7 mouse cellular contexts compared by ENCODE assay signal in the genomic region with DNA sequence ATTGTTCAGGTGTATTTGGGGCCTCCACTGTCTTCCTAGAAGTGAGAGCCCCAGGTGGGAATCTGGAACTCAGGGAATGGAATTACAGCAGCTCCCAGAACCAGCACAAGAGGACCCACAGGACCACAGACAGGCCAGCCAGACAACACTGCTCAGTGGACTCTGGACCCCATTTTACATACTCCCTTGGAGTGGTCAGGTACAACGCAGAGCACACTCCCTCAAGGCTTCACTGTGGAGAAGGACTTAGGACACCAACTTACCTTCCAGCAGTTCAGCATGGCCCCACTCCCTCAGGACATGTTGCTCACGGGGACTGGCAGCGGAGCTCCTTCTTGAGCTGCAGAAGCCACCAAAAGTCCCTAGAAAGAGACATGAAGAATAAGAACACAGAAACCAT. TPM values are rescaled to one million over a fixed set of nuclear protein-coding genes. Genes with fewer than 3 reads are reported as not detected.
DNase-seq lines count a peak whose midpoint lies in the region; ATAC-seq and TF ChIP-seq lines count a peak whose summit lies in the region.

No protein-coding gene starts in this region.

- H3K36me3 ChIP-seq in C2C12 (ENCODE audit: control insufficient read depth, insufficient read depth) (peaks cover 34% of the 10 kb centered on the region), E14TG2a.4 (ENCODE audit: insufficient read depth, low read length) (peaks cover 49% of the 10 kb centered on the region)
- peaks cover 41% of the 10 kb centered on the region for H3K36me3 ChIP-seq in hindbrain, embryonic 12.5 days
- peaks cover 38% of the 10 kb centered on the region for H3K36me3 ChIP-seq in liver, embryonic 13.5 days

- H3K9ac ChIP-seq in hindbrain, embryonic 12.5 days, result no peak overlapping the region
- peak overlapping the region; percentile 80 for H3K9ac ChIP-seq in liver, embryonic 13.5 days

- peak overlapping the region; percentile 67 for H3K4me2 ChIP-seq in hindbrain, embryonic 12.5 days (replicated peaks)
- peak overlapping the region; percentile 83 for H3K4me2 ChIP-seq in liver, embryonic 13.5 days

- no peak for ATAC-seq in hindbrain, embryonic 12.5 days (ENCODE audit: low FRiP score)
- no peak for ATAC-seq in liver, embryonic 13.5 days (ENCODE audit: low read depth)
- no peak for ATAC-seq in monocyte, adult 5-6 weeks (replicated peaks; ENCODE audit: insufficient number of reproducible peaks, low FRiP score, low TSS enrichment, poor library complexity, severe bottlenecking)

- H3K9me3 ChIP-seq in E14TG2a.4 (ENCODE audit: low read length), result peaks cover 28% of the 10 kb centered on the region
- peaks cover 7% of the 10 kb centered on the region for H3K9me3 ChIP-seq in hindbrain, embryonic 12.5 days (replicated peaks)
- H3K9me3 ChIP-seq in liver, embryonic 13.5 days (replicated peaks), result no peaks in the 10 kb centered on the region

- peaks cover 7% of the 10 kb centered on the region for H3K79me3 ChIP-seq in C2C12 (ENCODE audit: low read depth)

- H3K4me3 ChIP-seq in C2C12 (ENCODE audit: insufficient read depth, poor library complexity, severe bottlenecking) (peak overlapping the region; percentile 43), E14TG2a.4 (replicated peaks; ENCODE audit: low read length) (peak overlapping the region; percentile 89)
- no peak overlapping the region for H3K4me3 ChIP-seq in hindbrain, embryonic 12.5 days
- H3K4me3 ChIP-seq in liver, embryonic 13.5 days (replicated peaks), result peak overlapping the region; percentile 73

- H3K27me3 ChIP-seq in C2C12 (ENCODE audit: control insufficient read depth, insufficient read depth, insufficient read length), result no peaks in the 10 kb centered on the region
- no peaks in the 10 kb centered on the region for H3K27me3 ChIP-seq in E14TG2a.4 (ENCODE audit: insufficient read depth, low read length)
- H3K27me3 ChIP-seq in hindbrain, embryonic 12.5 days, result no peaks in the 10 kb centered on the region
- H3K27me3 ChIP-seq in liver, embryonic 13.5 days, result no peaks in the 10 kb centered on the region

- peaks cover 44% of the 10 kb centered on the region for H3K4me1 ChIP-seq in E14TG2a.4 (replicated peaks; ENCODE audit: low read depth, low read length)
- H3K4me1 ChIP-seq in hindbrain, embryonic 12.5 days, result peaks cover 11% of the 10 kb centered on the region
- peaks cover 36% of the 10 kb centered on the region for H3K4me1 ChIP-seq in liver, embryonic 13.5 days (replicated peaks)

- no peak overlapping the region for H3K27ac ChIP-seq in hindbrain, embryonic 12.5 days
- H3K27ac ChIP-seq in liver, embryonic 13.5 days, result no peak overlapping the region; the same call in 1 of the 2 replicates

- peaks cover 14% of the 10 kb centered on the region for H3K79me2 ChIP-seq in C2C12 (ENCODE audit: control insufficient read depth, insufficient read depth)

- DNase-seq in liver, embryonic 13.5 days, result no peak
- no peak for DNase-seq in adrenal gland, postnatal 14 days
- no peak for DNase-seq in right cerebral cortex, postnatal 10 days (ENCODE audit: low spot score in 2 of 2)

- TF ChIP-seq CTCF in C2C12 (IDR thresholded peaks at IDR 0.05; ENCODE audit: control insufficient read depth, insufficient read depth, insufficient read length) (no peak), E14TG2a.4 (conservative IDR thresholded peaks at IDR 0.05; ENCODE audit: low read length) (no peak)

- no peak overlapping the region for H3ac ChIP-seq in C2C12 (ENCODE audit: control insufficient read depth, insufficient read length, low read depth)

- 92% methylated on average over 3 of the region's 3 CpGs for WGBS in hindbrain, embryonic 12.5 days
- 87% methylated on average over 3 of the region's 3 CpGs for WGBS in liver, embryonic 13.5 days (ENCODE audit: insufficient replicate concordance)

TF ChIP-seq in C2C12, 6 proteins besides CTCF, POLR2A, EP300 and RAD21:
- TF ChIP-seq MYOG (IDR thresholded peaks at IDR 0.05; ENCODE audit: control insufficient read depth, extremely low read depth, insufficient read length) (no peak), USF1 (IDR thresholded peaks at IDR 0.05; ENCODE audit: low read depth) (no peak), MAX (IDR thresholded peaks at IDR 0.05) (no peak), MYOD1 (IDR thresholded peaks at IDR 0.05; ENCODE audit: control insufficient read depth, insufficient read length, low read depth) (no peak), FOSL1 (IDR thresholded peaks at IDR 0.05; ENCODE audit: insufficient read depth, low read length, poor library complexity, severe bottlenecking) (no peak), CEBPB (IDR thresholded peaks at IDR 0.05; ENCODE audit: low read depth) (no peak)

RNA-seq across cellular contexts. Expression of a gene that starts 1.0 kb away (rescaled TPM):
- polyA plus RNA-seq in C2C12 (2012; fragmentation: generic; extraction: Trizol), result 56.5 TPM
- 42.7 and 47.5 TPM in 2 replicates for polyA plus RNA-seq in hindbrain, embryonic 12.5 days (2016; fragmentation: Nextera tagmentation; extraction: Ambion mirVana)
- polyA plus RNA-seq in liver, embryonic 13.5 days (2015; fragmentation: Nextera tagmentation; extraction: Ambion mirVana), result 20.0 and 20.8 TPM in 2 replicates
- 59.2 and 65.4 TPM in 2 replicates for total RNA-seq in adrenal gland, postnatal 14 days (2021)
- total RNA-seq in monocyte, adult 5-6 weeks (2017), result 8.3 to 15.9 TPM (median 10.4 TPM) in 3 replicates

RNA-seq across cellular contexts. Expression of a gene that starts 9.5 kb away (rescaled TPM):
- polyA plus RNA-seq in C2C12 (2012; fragmentation: generic; extraction: Trizol), result 0.29 TPM
- polyA plus RNA-seq in hindbrain, embryonic 12.5 days (2016; fragmentation: Nextera tagmentation; extraction: Ambion mirVana), result 0.42 and 0.72 TPM in 2 replicates
- polyA plus RNA-seq in liver, embryonic 13.5 days (2015; fragmentation: Nextera tagmentation; extraction: Ambion mirVana), result not detected in 2 replicates
- total RNA-seq in adrenal gland, postnatal 14 days (2021), result not detected in 2 replicates
- total RNA-seq in monocyte, adult 5-6 weeks (2017), result not detected in 3 replicates

RNA-seq across cellular contexts. Expression of a gene that starts 21.3 kb away (rescaled TPM):
- polyA plus RNA-seq in C2C12 (2012; fragmentation: generic; extraction: Trizol), result 116 TPM
- polyA plus RNA-seq in hindbrain, embryonic 12.5 days (2016; fragmentation: Nextera tagmentation; extraction: Ambion mirVana), result 103 and 108 TPM in 2 replicates
- 43.7 and 48.5 TPM in 2 replicates for polyA plus RNA-seq in liver, embryonic 13.5 days (2015; fragmentation: Nextera tagmentation; extraction: Ambion mirVana)
- total RNA-seq in adrenal gland, postnatal 14 days (2021), result 54.7 and 56.5 TPM in 2 replicates
- 3.5 to 18.0 TPM (median 8.8 TPM) in 3 replicates for total RNA-seq in monocyte, adult 5-6 weeks (2017)

RNA-seq across cellular contexts. Expression of a gene that starts 29.0 kb away (rescaled TPM):
- polyA plus RNA-seq in C2C12 (2012; fragmentation: generic; extraction: Trizol), result 0.34 TPM
- 0.45 and 0.48 TPM in 2 replicates for polyA plus RNA-seq in hindbrain, embryonic 12.5 days (2016; fragmentation: Nextera tagmentation; extraction: Ambion mirVana)
- not detected in 2 replicates for polyA plus RNA-seq in liver, embryonic 13.5 days (2015; fragmentation: Nextera tagmentation; extraction: Ambion mirVana)
- total RNA-seq in adrenal gland, postnatal 14 days (2021), result 7.1 and 10.6 TPM in 2 replicates
- total RNA-seq in monocyte, adult 5-6 weeks (2017), result not detected in 3 replicates

RNA-seq across cellular contexts. Expression of a gene that starts 31.7 kb away (rescaled TPM):
- polyA plus RNA-seq in C2C12 (2012; fragmentation: generic; extraction: Trizol), result 12.1 TPM
- 2.3 and 2.7 TPM in 2 replicates for polyA plus RNA-seq in hindbrain, embryonic 12.5 days (2016; fragmentation: Nextera tagmentation; extraction: Ambion mirVana)
- 0.58 and 0.68 TPM in 2 replicates for polyA plus RNA-seq in liver, embryonic 13.5 days (2015; fragmentation: Nextera tagmentation; extraction: Ambion mirVana)
- total RNA-seq in adrenal gland, postnatal 14 days (2021), result 5.5 and 6.4 TPM in 2 replicates
- 1.3 to 3.3 TPM (median 2.0 TPM) in 3 replicates for total RNA-seq in monocyte, adult 5-6 weeks (2017)
